Mouse (Mus musculus) splenic B cell, adult 2 months (primary cell): ENCODE measurements around the gene Gm10271.
A peak's percentile ranks its signal among the peaks of the same experiment; 100 is the strongest.

Experiments
- DNase-seq: peaks from one replicate; pipeline ENCODE4 v3.0.0-alpha.2; 2011; ENCODE audit warnings: low read depth, low spot score
- H3K27me3 ChIP-seq: 2 replicates; pipeline ENCODE4 v1.6.1; 2012; ENCODE audit warnings: mild to moderate bottlenecking, low read length, moderate library complexity, mixed read lengths; ENCODE audit not compliant: control insufficient read depth, poor library complexity, insufficient read depth, severe bottlenecking
- H3K36me3 ChIP-seq: 2 replicates; pipeline ENCODE4 v1.6.1; 2012; ENCODE audit warnings: mild to moderate bottlenecking, low read length, moderate library complexity, mixed read lengths; ENCODE audit not compliant: control insufficient read depth, poor library complexity, insufficient read depth, severe bottlenecking

Gene Gm10271

GRCm38 (mm10) chr10:116930936-116931335 is 41.5 kb downstream of the Gm10271 start:
- H3K27me3 ChIP-seq, result no peaks in the 10 kb centered on the region
- H3K36me3 ChIP-seq, result peaks cover 1% of the 10 kb centered on the region; the same call in 1 of the 2 replicates
- DNase-seq, result peak; percentile 57

- Histone ChIP-seq H3K27me3 (no peaks in the 10 kb centered on the region), H3K36me3 (peaks cover 1% of the 10 kb centered on the region; the same call in 1 of the 2 replicates)
- peak; percentile 77 for DNase-seq
Measured at GRCm38 (mm10) chr10:116930506-116930905, 41.9 kb downstream of the Gm10271 start.

GRCm38 (mm10) chr10:116928826-116929225 is 43.6 kb downstream of the Gm10271 start:
- no peak for DNase-seq

GRCm38 (mm10) chr10:116926428-116927113 is 45.8 kb downstream of the Gm10271 start:
- peak; percentile 21 for DNase-seq
- no peaks in the 10 kb centered on the region for H3K27me3 ChIP-seq
- H3K36me3 ChIP-seq, result peaks cover 1% of the 10 kb centered on the region

More at GRCm38 (mm10) chr10:116928826-116929225, 43.6 kb downstream of the Gm10271 start:
- peaks cover 1% of the 10 kb centered on the region; the same call in 1 of the 2 replicates for H3K36me3 ChIP-seq
- H3K27me3 ChIP-seq, result no peaks in the 10 kb centered on the region

- no peaks in the 10 kb centered on the region for H3K27me3 ChIP-seq
- peaks cover 1% of the 10 kb centered on the region for H3K36me3 ChIP-seq
- no peak for DNase-seq
Measured at GRCm38 (mm10) chr10:116923651-116924495, 48.5 kb downstream of the Gm10271 start.

- H3K27me3 ChIP-seq, result no peaks in the 10 kb centered on the region
- DNase-seq, result no peak
- H3K36me3 ChIP-seq, result peaks cover 3% of the 10 kb centered on the region
Measured at GRCm38 (mm10) chr10:116922161-116922560, 50.2 kb downstream of the Gm10271 start.

GRCm38 (mm10) chr10:116921416-116921815 is 51.0 kb downstream of the Gm10271 start:
- H3K27me3 ChIP-seq, result no peaks in the 10 kb centered on the region
- DNase-seq, result no peak
- peaks cover 3% of the 10 kb centered on the region for H3K36me3 ChIP-seq

- H3K36me3 ChIP-seq, result peaks cover 5% of the 10 kb centered on the region
- no peak for DNase-seq
- H3K27me3 ChIP-seq, result no peaks in the 10 kb centered on the region
Measured at GRCm38 (mm10) chr10:116920641-116921040, 51.8 kb downstream of the Gm10271 start.

GRCm38 (mm10) chr10:116919368-116920317 is 52.8 kb downstream of the Gm10271 start:
- peak; percentile 24 for DNase-seq
- Histone ChIP-seq H3K27me3 (no peaks in the 10 kb centered on the region), H3K36me3 (peaks cover 5% of the 10 kb centered on the region)

- H3K27me3 ChIP-seq, result no peaks in the 10 kb centered on the region
- DNase-seq, result no peak
- H3K36me3 ChIP-seq, result peaks cover 9% of the 10 kb centered on the region
Measured at GRCm38 (mm10) chr10:116916581-116916980, 55.8 kb downstream of the Gm10271 start.

GRCm38 (mm10) chr10:116915286-116915685 is 57.1 kb downstream of the Gm10271 start:
- no peaks in the 10 kb centered on the region for H3K27me3 ChIP-seq
- DNase-seq, result no peak
- peaks cover 12% of the 10 kb centered on the region for H3K36me3 ChIP-seq

GRCm38 (mm10) chr10:116914586-116914985 is 57.8 kb downstream of the Gm10271 start:
- Histone ChIP-seq H3K27me3 (no peaks in the 10 kb centered on the region), H3K36me3 (peaks cover 16% of the 10 kb centered on the region)
- DNase-seq, result no peak

GRCm38 (mm10) chr10:116913647-116914273 is 58.6 kb downstream of the Gm10271 start:
- Histone ChIP-seq H3K36me3 (peaks cover 16% of the 10 kb centered on the region), H3K27me3 (no peaks in the 10 kb centered on the region)
- no peak for DNase-seq

- peaks cover 13% of the 10 kb centered on the region for H3K36me3 ChIP-seq
- no peaks in the 10 kb centered on the region for H3K27me3 ChIP-seq
- DNase-seq, result no peak
Measured at GRCm38 (mm10) chr10:116912850-116913249, 59.6 kb downstream of the Gm10271 start.
